ENCODE assay signal across 9 mouse cellular contexts in the genomic region with DNA sequence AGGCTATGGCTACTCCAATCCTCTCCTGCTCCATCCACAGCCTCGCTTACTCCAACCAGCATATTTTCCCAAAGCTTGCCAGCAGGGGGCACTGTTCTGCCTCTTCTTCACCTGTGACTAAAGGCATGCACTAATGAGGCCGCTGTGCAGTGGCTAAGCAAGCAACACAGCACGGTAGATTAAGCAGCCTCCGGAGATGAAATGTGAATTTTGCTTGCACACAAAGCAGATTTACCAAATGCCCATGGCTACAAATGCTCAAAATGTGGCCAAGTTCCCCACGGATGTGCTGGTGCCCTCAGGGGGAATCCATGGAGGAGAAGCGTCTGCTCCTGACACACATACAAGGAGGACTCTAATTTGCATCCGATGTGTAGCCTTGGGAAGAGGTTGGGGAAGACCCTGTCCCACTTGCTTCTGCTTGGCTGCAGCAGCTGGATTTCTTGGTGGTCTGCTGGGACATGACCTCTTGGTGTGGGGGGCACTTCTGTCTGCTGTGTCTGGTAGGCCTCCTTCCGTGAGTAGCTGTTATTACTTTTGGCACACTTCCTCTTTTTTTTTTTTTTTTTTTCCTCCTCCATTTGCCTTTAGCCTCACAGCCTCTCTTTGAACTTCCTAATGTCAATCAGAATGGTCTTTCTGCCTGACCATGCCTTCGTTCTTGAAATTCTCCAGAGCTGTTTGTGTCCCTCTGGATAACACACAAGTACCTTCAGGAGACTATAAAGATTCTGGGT.
DNase-seq lines count a peak whose midpoint lies in the region; ATAC-seq and TF ChIP-seq lines count a peak whose summit lies in the region.
"Had no signal": no experiment of that assay in that cellular context is flagged by ENCODE, and none has a peak within 500 bp of the region (broad histone marks: within the 10 kb centered on the region; RNA-seq: fewer than 3 reads in every experiment).

No protein-coding gene starts in this region.

- DNase-seq in gastrocnemius, adult 18-20 months (ENCODE audit: low spot score), result peak; percentile 7
- DNase-seq in gastrocnemius, adult 8-10 months (ENCODE audit: low spot score in 2 of 2), result no peak
- peak; percentile 47 for DNase-seq in cerebellum, adult 11 months
- DNase-seq in left cerebral cortex, adult 2 months (ENCODE audit: extremely low spot score in 1 of 2, low spot score in 2 of 2), result peak; percentile 76 to 87
- peak; percentile 63 for DNase-seq in telencephalon, adult 2 months (ENCODE audit: low read depth, low spot score)

- ATAC-seq in forebrain, embryonic 15.5 days (replicated peaks), result peak; percentile 91
- peak; percentile 82 for ATAC-seq in intestine, embryonic 15.5 days
- ATAC-seq in midbrain, embryonic 13.5 days, result peak; percentile 97

- peak overlapping the region; percentile 18; the same call in 1 of the 2 replicates for H3K4me2 ChIP-seq in forebrain, embryonic 15.5 days (replicated peaks)
- no peak overlapping the region for H3K4me2 ChIP-seq in intestine, embryonic 15.5 days (replicated peaks)
- peak overlapping the region; percentile 22; the same call in 1 of the 2 replicates for H3K4me2 ChIP-seq in midbrain, embryonic 13.5 days (replicated peaks)
- H3K4me2 ChIP-seq: limb, embryonic 13.5 days had no signal

- H3K36me3 ChIP-seq in forebrain, embryonic 15.5 days, result no peaks in the 10 kb centered on the region
- H3K36me3 ChIP-seq in intestine, embryonic 15.5 days, result no peaks in the 10 kb centered on the region
- H3K36me3 ChIP-seq in midbrain, embryonic 13.5 days, result no peaks in the 10 kb centered on the region
- H3K36me3 ChIP-seq: limb, embryonic 13.5 days had no signal

- H3K9ac ChIP-seq in forebrain, embryonic 15.5 days (replicated peaks), result no peak overlapping the region
- H3K9ac ChIP-seq in intestine, embryonic 15.5 days, result no peak overlapping the region
- H3K9ac ChIP-seq in midbrain, embryonic 13.5 days (replicated peaks), result no peak overlapping the region
- H3K9ac ChIP-seq: limb, embryonic 13.5 days had no signal

- no peaks in the 10 kb centered on the region for H3K9me3 ChIP-seq in forebrain, embryonic 15.5 days
- H3K9me3 ChIP-seq in intestine, embryonic 15.5 days, result no peaks in the 10 kb centered on the region
- H3K9me3 ChIP-seq in midbrain, embryonic 13.5 days, result no peaks in the 10 kb centered on the region
- H3K9me3 ChIP-seq: limb, embryonic 13.5 days had no signal

- intact Hi-C loops in left cerebral cortex, adult 2 months (cut with DNase I), result no loop called here

- H3K27me3 ChIP-seq in forebrain, embryonic 15.5 days, result no peaks in the 10 kb centered on the region
- H3K27me3 ChIP-seq in intestine, embryonic 15.5 days (replicated peaks), result no peaks in the 10 kb centered on the region
- H3K27me3 ChIP-seq in midbrain, embryonic 13.5 days, result no peaks in the 10 kb centered on the region
- H3K27me3 ChIP-seq: limb, embryonic 13.5 days had no signal

- WGBS in forebrain, embryonic 15.5 days, result 15% methylated on average over 9 of the region's 9 CpGs
- 40% methylated on average over 9 of the region's 9 CpGs for WGBS in intestine, embryonic 15.5 days
- WGBS in midbrain, embryonic 13.5 days, result 17% methylated on average over 9 of the region's 9 CpGs

- H3K4me1 ChIP-seq in forebrain, embryonic 15.5 days, result peaks cover 5% of the 10 kb centered on the region; the same call in 1 of the 2 replicates
- no peaks in the 10 kb centered on the region for H3K4me1 ChIP-seq in intestine, embryonic 15.5 days (replicated peaks)
- 0 out of 2 replicates have a peak, but pooled peaks cover 3% of the 10 kb centered on the region for H3K4me1 ChIP-seq in midbrain, embryonic 13.5 days (replicated peaks)
- H3K4me1 ChIP-seq: limb, embryonic 13.5 days had no signal

- H3K27ac ChIP-seq in forebrain, embryonic 15.5 days (replicated peaks), result no peak overlapping the region
- H3K27ac ChIP-seq in intestine, embryonic 15.5 days, result no peak overlapping the region
- H3K27ac ChIP-seq in left cerebral cortex, adult 2 months, result no peak overlapping the region
- no peak overlapping the region for H3K27ac ChIP-seq in midbrain, embryonic 13.5 days
- H3K27ac ChIP-seq: limb, embryonic 13.5 days had no signal

- H3K4me3 ChIP-seq in forebrain, embryonic 15.5 days, result no peak overlapping the region
- no peak overlapping the region for H3K4me3 ChIP-seq in intestine, embryonic 15.5 days (replicated peaks)
- H3K4me3 ChIP-seq in left cerebral cortex, adult 2 months, result no peak overlapping the region
- no peak overlapping the region for H3K4me3 ChIP-seq in midbrain, embryonic 13.5 days (replicated peaks)
- H3K4me3 ChIP-seq: limb, embryonic 13.5 days had no signal

- peak; percentile 78 for TF ChIP-seq CTCF in left cerebral cortex, adult 2 months (IDR thresholded peaks at IDR 0.05)

Comparison
In these comparisons a context has a peak if more than half of its experiments do, and no peak if none do; other contexts are left out.
1. DNase-seq: peak in gastrocnemius, adult 18-20 months (single experiment), cerebellum, adult 11 months (single experiment), left cerebral cortex, adult 2 months (2 of 2) and telencephalon, adult 2 months (single experiment); none in gastrocnemius, adult 8-10 months (0 of 2).
2. Peak in every context shown above with its lines, with median percentiles within 50 percentile points of each other: ATAC-seq.